Mouse (Mus musculus) spleen, postnatal 36 days (tissue): ENCODE results near the gene Vmn1r33.
"Not testable (repeated sequence)": the region's sequence is repeated elsewhere in the genome, so short reads cannot be mapped to it uniquely, and the experiment has no call there.

Experiments
- DNase-seq, 2 experiments: peaks; one replicate each; pipeline ENCODE4 v3.0.0; 2022; ENCODE audit warnings: low spot score in 2 of 2, mixed read lengths in 1 of 2

The Vmn1r33 gene

GRCm38 (mm10) chr6:66618182-66618581 lies at the start of gene Vmn1r33:
Vmn1r33 (minus strand) TSS chr6:66618282.
- not testable (repeated sequence) for DNase-seq

GRCm38 (mm10) chr6:66643779-66644178 lies 25.7 kb upstream of the Vmn1r33 start, which contains the start of gene Vmn1r34:
Vmn1r34 (minus strand) TSS chr6:66643879.
- DNase-seq = no peak

GRCm38 (mm10) chr6:66595804-66596203 lies 22.3 kb downstream of the Vmn1r33 start:
- DNase-seq = peak; percentile 69 to 71
